Mouse (Mus musculus) CH12.LX (cell line): ENCODE data around the gene Hbq1b.

Experiments used
- CHD1 ChIP-seq: IDR thresholded peaks from 2 replicates; pipeline ENCODE4 v1.6.1; 2012; ENCODE audit warnings: low read depth, low read length, improper control_type of control experiment, inconsistent platforms
- CTCF ChIP-seq, 2 experiments: IDR thresholded peaks in 1 of 2; conservative IDR thresholded peaks in 1 of 2; 2 replicates each; pipeline ENCODE4 v1.5.1; 2011 to 2012; ENCODE audit warnings: low read depth in 2 of 2, low read length in 2 of 2, improper control_type of control experiment in 1 of 2, inconsistent platforms in 1 of 2, mild to moderate bottlenecking in 1 of 2, moderate library complexity in 1 of 2
- E2F4 ChIP-seq: IDR thresholded peaks from 2 replicates; pipeline ENCODE4 v1.6.1; 2011; ENCODE audit warnings: low read depth, low read length, improper control_type of control experiment; ENCODE audit not compliant: insufficient replicate concordance
- EP300 ChIP-seq: IDR thresholded peaks from 2 replicates; pipeline ENCODE4 v1.6.1; 2011; ENCODE audit warnings: low read length, improper control_type of control experiment
- JUND ChIP-seq: conservative IDR thresholded peaks from 2 replicates; pipeline ENCODE4 v1.6.1; 2011; ENCODE audit warnings: low read depth, low read length, improper control_type of control experiment
- MAFK ChIP-seq: IDR thresholded peaks from 2 replicates; pipeline ENCODE4 v1.6.1; 2011; ENCODE audit warnings: low read length, improper control_type of control experiment; ENCODE audit not compliant: insufficient replicate concordance
- MAX ChIP-seq: IDR thresholded peaks from 2 replicates; pipeline ENCODE4 v1.6.1; 2011; ENCODE audit warnings: low read length, improper control_type of control experiment
- POLR2A ChIP-seq: IDR thresholded peaks from 2 replicates; pipeline ENCODE4 v1.6.1; 2011; ENCODE audit warnings: low read depth, mild to moderate bottlenecking, improper control_type of control experiment, low read length
- SMC3 ChIP-seq: IDR thresholded peaks from 2 replicates; pipeline ENCODE4 v1.6.1; 2011; ENCODE audit warnings: low read depth, low read length, improper control_type of control experiment
- TCF12 ChIP-seq: IDR thresholded peaks from 2 replicates; pipeline ENCODE4 v1.6.1; 2014; ENCODE audit warnings: low read depth, mild to moderate bottlenecking, inconsistent platforms, low read length, improper control_type of control experiment
- UBTF ChIP-seq: IDR thresholded peaks from 2 replicates; pipeline ENCODE4 v1.6.1; 2012; ENCODE audit warnings: low read depth, mild to moderate bottlenecking, inconsistent platforms, low read length, improper control_type of control experiment, moderate library complexity
- ZMIZ1 ChIP-seq: IDR thresholded peaks from 2 replicates; pipeline ENCODE4 v1.6.1; 2012; ENCODE audit warnings: low read depth, mild to moderate bottlenecking, inconsistent platforms, low read length, improper control_type of control experiment

DNA sequence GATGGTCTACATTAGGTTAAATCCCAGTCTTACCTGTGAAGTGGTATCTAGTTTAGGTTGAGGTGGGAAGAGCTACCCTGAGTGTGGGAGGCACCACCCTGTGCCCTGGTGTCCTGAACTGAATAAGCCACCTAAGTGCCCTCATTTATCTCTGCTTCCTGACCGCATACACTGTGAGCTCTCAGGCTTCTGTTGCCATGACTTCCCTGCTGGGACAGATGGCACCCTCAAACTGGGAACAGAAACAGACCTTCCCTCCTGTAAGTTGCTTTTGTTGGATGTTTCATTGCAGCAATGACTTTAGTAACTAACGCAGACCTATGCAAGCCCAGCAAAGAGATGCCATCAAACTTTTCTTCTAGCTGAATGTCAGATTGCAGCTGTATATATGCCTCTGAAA, 46.5 kb downstream of the Hbq1b start:
- TF ChIP-seq CTCF (conservative IDR thresholded peaks at IDR 0.05 in 1 of 2, IDR thresholded peaks at IDR 0.05 in 1 of 2; ENCODE audit: low read depth in 2 of 2, low read length in 2 of 2) (no peak), E2F4 (no peak), POLR2A (no peak), ZMIZ1 (no peak), TCF12 (no peak), MAFK (no peak), EP300 (no peak), MAX (no peak), JUND (no peak), SMC3 (no peak), UBTF (no peak), CHD1 (no peak)
